Mouse (Mus musculus) CH12.LX (cell line): ENCODE results near the gene Pheta1.

ENCODE experiments used
- CHD2 ChIP-seq: IDR thresholded peaks from 2 replicates; pipeline ENCODE4 v1.6.1; 2011; ENCODE audit warnings: low read length, improper control_type of control experiment
- CTCF ChIP-seq, 2 experiments: IDR thresholded peaks in 1 of 2; conservative IDR thresholded peaks in 1 of 2; 2 replicates each; pipeline ENCODE4 v1.5.1; 2011 to 2012; ENCODE audit warnings: low read depth in 2 of 2, low read length in 2 of 2, improper control_type of control experiment in 1 of 2, inconsistent platforms in 1 of 2, mild to moderate bottlenecking in 1 of 2, moderate library complexity in 1 of 2
- ZNF384 ChIP-seq: IDR thresholded peaks from 2 replicates; pipeline ENCODE4 v1.6.1; 2012; ENCODE audit warnings: low read depth, low read length, improper control_type of control experiment, inconsistent platforms

GRCm38 (mm10) chr5:121849478-121850349, 930 bp downstream of the Pheta1 start:
- TF ChIP-seq CTCF (conservative IDR thresholded peaks at IDR 0.05 in 1 of 2, IDR thresholded peaks at IDR 0.05 in 1 of 2; ENCODE audit: low read depth in 2 of 2, low read length in 2 of 2) (peak in 1 of 2 experiments; percentile 51; a peak in 2 of 4 replicates), ZNF384 (no peak), CHD2 (no peak)
